Mouse (Mus musculus): Measurements from ENCODE around the gene Fbxw28. TPM values are rescaled to one million over a fixed set of nuclear protein-coding genes. Genes with fewer than 3 reads are reported as not detected.
"Not testable (repeated sequence)": the region's sequence is repeated elsewhere in the genome, so short reads cannot be mapped to it uniquely, and the experiment has no call there.

The Fbxw28 gene
- total RNA-seq (2021), result not detected

DNA sequence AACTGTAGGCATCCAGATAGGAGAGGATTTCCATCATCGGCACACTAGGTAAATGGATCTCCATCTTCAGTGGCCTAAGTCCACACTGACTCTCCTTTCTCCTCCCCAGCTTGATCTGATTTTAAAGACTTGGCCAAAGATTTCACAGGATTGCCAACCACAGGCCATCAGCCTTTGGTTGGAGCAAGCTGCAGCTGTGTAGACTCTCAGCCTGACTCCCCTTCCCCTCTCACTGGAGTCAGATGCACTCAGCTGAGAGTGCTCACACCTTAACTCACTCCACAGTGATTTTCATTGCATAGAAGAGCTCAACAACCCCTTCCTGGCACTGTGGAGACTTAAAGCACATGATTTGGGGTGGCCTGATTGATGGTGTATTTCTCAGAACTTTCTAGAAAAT lies at the start of gene Fbxw28:
Gene Fbxw28 (minus strand): TSS at position 101 of the 400 bp plus-strand sequence.
- DNase-seq (ENCODE audit: extremely low spot score in 1 of 2, low spot score in 2 of 2); intact Hi-C loops (cut with DNase I): not testable (repeated sequence)

DNA sequence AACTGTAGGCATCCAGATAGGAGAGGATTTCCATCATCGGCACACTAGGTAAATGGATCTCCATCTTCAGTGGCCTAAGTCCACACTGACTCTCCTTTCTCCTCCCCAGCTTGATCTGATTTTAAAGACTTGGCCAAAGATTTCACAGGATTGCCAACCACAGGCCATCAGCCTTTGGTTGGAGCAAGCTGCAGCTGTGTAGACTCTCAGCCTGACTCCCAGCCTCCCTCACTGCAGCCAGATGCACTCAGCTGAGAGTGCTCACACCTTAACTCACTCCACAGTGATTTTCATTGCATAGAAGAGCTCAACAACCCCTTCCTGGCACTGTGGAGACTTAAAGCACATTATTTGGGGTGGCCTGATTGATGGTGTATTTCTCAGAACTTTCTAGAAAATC lies 51.9 kb downstream of the Fbxw28 start, which contains the start of gene Fbxw14:
Gene Fbxw14 (minus strand): TSS at position 101 of the 400 bp plus-strand sequence.
- DNase-seq (ENCODE audit: extremely low spot score in 1 of 2, low spot score in 2 of 2); intact Hi-C loops (cut with DNase I): not testable (repeated sequence)

Other genes starting within 250 kb of the Fbxw28 start
- 10 to 100 TPM; 56.9 to 65.2 TPM for gene Plxnb1, start 244.3 kb downstream of the Fbxw28 start, total RNA-seq (2021)
- gene Fbxw21, start 177.6 kb downstream of the Fbxw28 start, total RNA-seq (2021), result not detected
- not detected for gene Fbxw13, start 143.7 kb downstream of the Fbxw28 start, total RNA-seq (2021)
- gene Fbxw20, start 104.9 kb downstream of the Fbxw28 start, total RNA-seq (2021), result not detected
- not detected for gene Fbxw14, start 52.0 kb downstream of the Fbxw28 start, total RNA-seq (2021)
- gene Fbxw22, start 64.6 kb upstream of the Fbxw28 start, total RNA-seq (2021), result not detected
- gene Fbxw16, start 109.5 kb upstream of the Fbxw28 start, total RNA-seq (2021), result not detected
- not detected for gene Fbxw19, start 156.2 kb upstream of the Fbxw28 start, total RNA-seq (2021)
- gene Fbxw15, start 228.6 kb upstream of the Fbxw28 start, total RNA-seq (2021), result not detected